Mouse (Mus musculus): Measurements from ENCODE around the gene Chst8. TPM values are rescaled to one million over a fixed set of nuclear protein-coding genes. Genes with fewer than 3 reads are reported as not detected.

Chst8 gene
- polyA plus RNA-seq, 1 experiment from 2014 or later = 2.4 TPM

DNA sequence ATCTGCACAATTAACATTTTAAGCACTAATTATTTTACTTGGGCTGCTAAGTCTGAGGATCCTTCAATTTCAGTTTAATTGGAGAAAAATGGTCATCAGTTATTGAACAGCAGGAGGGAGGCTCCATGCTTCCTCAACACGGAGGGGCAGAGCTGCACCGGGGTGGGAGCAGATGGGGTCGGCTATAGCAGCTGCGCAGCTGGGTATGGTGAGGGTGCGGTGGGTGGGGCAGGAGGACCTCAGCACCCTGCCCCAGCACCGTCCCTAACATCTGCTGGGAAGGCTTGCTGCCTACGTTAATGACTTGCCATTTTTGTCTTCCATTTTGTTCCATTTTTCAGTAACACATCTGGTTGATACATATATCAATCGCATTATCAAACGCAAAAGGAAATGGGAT lies 116.4 kb downstream of the Chst8 start:
- no peak for ATAC-seq (ENCODE audit: insufficient read depth, low FRiP score, low read depth)
- no peak overlapping the region for H3K9ac ChIP-seq
- H3K27ac ChIP-seq = no peak overlapping the region
- no peak overlapping the region for H3K4me3 ChIP-seq (replicated peaks)
- no peaks in the 10 kb centered on the region for H3K36me3 ChIP-seq
- 69% methylated on average over 9 of the region's 9 CpGs for WGBS
- no peak overlapping the region for H3K4me2 ChIP-seq
- H3K9me3 ChIP-seq = no peaks in the 10 kb centered on the region
- H3K27me3 ChIP-seq (replicated peaks) = no peaks in the 10 kb centered on the region
- no peaks in the 10 kb centered on the region for H3K4me1 ChIP-seq

DNA sequence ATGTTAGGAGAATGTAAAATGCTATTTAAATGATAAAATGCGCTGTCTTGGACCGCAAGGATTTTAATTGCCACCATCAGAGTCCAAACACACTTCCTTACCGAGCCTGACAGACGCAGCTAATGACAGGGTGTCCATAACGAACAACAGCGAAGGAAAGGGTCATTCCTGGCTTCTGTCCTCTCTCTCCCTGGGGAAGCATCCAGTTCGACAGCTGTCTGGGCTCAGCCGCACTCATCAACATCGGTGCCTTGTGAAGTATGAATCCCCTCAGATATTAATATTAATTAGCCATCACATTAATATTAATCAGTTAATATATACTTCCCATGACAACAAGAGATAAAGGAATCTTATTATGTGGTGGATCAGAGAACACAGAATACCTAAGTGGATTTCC lies 117.6 kb downstream of the Chst8 start:
- Histone ChIP-seq H3K27ac (no peak overlapping the region), H3K4me2 (no peak overlapping the region), H3K36me3 (no peaks in the 10 kb centered on the region), H3K4me3 (replicated peaks) (no peak overlapping the region), H3K27me3 (replicated peaks) (no peaks in the 10 kb centered on the region), H3K9me3 (no peaks in the 10 kb centered on the region), H3K9ac (no peak overlapping the region), H3K4me1 (no peaks in the 10 kb centered on the region)
- 65% methylated on average over 9 of the region's 9 CpGs for WGBS
- ATAC-seq (ENCODE audit: insufficient read depth, low FRiP score, low read depth) = no peak

DNA sequence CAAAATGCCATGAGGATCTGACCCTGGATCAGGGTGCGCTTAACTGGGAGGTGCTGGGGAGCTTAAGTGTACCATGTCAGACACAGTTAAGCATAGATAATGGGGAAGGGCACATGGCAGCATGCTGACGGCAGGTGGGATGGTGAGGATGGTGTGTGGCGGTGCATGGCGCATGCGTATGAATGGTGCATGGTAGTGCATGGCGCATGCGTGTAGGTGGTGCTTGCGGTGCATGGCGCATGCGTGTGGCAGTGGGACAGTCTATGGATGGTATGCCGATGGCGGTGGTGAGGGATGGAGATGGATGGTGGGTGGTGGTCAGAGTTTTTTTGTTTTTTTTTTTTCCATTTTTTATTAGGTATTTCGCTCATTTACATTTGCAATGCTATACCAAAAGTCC lies 118.6 kb downstream of the Chst8 start:
- Histone ChIP-seq H3K4me3 (replicated peaks) (no peak overlapping the region), H3K4me1 (0 out of 2 replicates have a peak, but pooled peaks cover 3% of the 10 kb centered on the region), H3K9ac (no peak overlapping the region), H3K27ac (no peak overlapping the region), H3K4me2 (no peak overlapping the region), H3K27me3 (replicated peaks) (no peaks in the 10 kb centered on the region), H3K36me3 (no peaks in the 10 kb centered on the region), H3K9me3 (no peaks in the 10 kb centered on the region)
- ATAC-seq (ENCODE audit: insufficient read depth, low FRiP score, low read depth) = no peak
- 97% methylated on average over 13 of the region's 13 CpGs for WGBS

DNA sequence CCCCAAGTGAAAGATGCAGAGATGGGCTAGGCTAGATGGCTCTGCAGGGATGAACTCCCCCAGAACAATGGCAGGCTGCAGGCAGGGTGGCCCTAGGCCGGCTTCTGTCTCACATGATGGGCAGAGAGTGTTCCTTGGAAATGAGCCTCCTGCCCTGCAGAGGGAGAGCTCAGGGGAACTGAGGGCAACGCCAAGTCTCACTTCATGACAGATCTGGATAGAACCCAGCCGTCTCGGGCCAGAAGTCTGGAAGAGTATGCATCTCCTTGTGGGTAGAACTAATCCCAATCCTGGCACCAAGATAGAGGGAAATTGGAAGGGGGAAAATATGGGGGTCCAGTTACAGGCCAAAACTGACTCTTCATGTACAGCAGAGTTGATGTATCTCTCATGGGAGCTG lies 119.4 kb downstream of the Chst8 start:
- H3K9ac ChIP-seq = no peak overlapping the region
- no peak overlapping the region for H3K4me3 ChIP-seq (replicated peaks)
- WGBS = 66% methylated on average over 4 of the region's 4 CpGs
- no peak overlapping the region for H3K27ac ChIP-seq
- H3K4me1 ChIP-seq = 0 out of 2 replicates have a peak, but pooled peaks cover 6% of the 10 kb centered on the region
- no peaks in the 10 kb centered on the region for H3K36me3 ChIP-seq
- no peak overlapping the region for H3K4me2 ChIP-seq
- no peaks in the 10 kb centered on the region for H3K9me3 ChIP-seq
- H3K27me3 ChIP-seq (replicated peaks) = no peaks in the 10 kb centered on the region
- no peak for ATAC-seq (ENCODE audit: insufficient read depth, low FRiP score, low read depth)

DNA sequence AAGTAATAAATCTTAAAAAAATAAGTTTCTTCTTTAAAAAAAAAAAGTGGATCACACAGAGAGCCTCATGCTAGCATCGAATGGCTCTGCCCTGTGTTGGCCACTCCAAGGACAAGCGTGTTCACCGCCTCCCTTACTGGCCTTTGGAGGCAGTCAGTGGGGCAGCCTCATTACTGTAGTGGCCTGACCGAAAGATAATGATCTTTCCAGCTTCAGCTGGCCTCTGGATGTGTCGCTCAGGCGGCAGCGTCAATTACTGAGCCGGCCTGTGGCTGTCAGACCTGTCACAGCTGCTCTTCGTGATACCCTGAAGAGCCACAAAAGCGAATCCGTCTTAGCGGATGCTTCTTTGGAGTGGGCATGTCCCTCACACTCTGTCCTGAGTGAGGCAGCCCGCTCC lies 122.4 kb downstream of the Chst8 start:
- no peaks in the 10 kb centered on the region for H3K36me3 ChIP-seq
- H3K4me3 ChIP-seq (replicated peaks) = no peak overlapping the region
- H3K27ac ChIP-seq = no peak overlapping the region
- no peaks in the 10 kb centered on the region for H3K9me3 ChIP-seq
- WGBS = 67% methylated on average over 13 of the region's 13 CpGs
- H3K27me3 ChIP-seq (replicated peaks) = no peaks in the 10 kb centered on the region
- no peak overlapping the region for H3K9ac ChIP-seq
- H3K4me1 ChIP-seq = 0 out of 2 replicates have a peak, but pooled peaks cover 6% of the 10 kb centered on the region
- H3K4me2 ChIP-seq = no peak overlapping the region
- no peak for ATAC-seq (ENCODE audit: insufficient read depth, low FRiP score, low read depth)

DNA sequence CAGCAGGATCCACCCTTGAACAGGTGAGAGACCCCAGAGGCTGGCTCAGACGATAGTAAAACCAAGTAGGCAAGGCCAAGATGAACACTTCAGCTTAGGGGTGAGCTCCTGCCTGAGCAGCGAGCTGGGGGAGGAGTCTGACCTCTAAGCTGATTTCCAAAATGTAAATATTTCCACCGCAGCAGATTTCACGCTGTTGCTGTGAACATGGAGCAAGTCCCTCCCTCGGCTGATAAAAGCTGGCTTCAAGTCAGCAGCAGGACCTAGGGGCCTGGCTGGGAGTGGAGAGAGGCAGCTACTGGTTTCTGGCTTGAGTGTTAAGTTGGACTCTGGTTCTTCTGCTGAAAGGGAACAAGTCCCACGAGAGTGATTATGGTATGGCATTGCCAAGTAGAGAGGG lies 123.5 kb downstream of the Chst8 start:
- ATAC-seq (ENCODE audit: insufficient read depth, low FRiP score, low read depth) = peak; percentile 71
- 0 out of 2 replicates have a peak, but pooled peaks cover 6% of the 10 kb centered on the region for H3K4me1 ChIP-seq
- H3K27me3 ChIP-seq (replicated peaks) = no peaks in the 10 kb centered on the region

DNA sequence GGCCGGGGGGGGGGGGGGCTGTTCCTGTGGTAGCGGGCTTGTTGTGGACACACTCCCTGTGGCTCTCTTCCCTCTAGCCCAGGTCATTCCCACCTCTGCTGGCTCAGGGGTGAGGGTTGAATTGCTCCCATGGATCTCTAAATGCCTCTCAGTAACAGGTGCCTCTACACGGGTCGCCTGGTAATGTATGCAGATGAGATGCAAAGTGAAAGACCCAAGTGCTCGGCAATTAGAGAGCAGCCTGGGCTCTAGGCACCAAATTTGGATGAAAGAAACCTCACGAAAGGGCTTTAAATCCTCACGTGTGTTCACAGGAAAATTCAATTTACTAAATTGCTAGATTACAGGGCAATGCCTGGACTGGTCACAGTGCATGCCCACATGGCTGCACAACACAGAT lies 126.7 kb downstream of the Chst8 start:
- no peak overlapping the region for H3K4me3 ChIP-seq (replicated peaks)
- no peak overlapping the region for H3K9ac ChIP-seq
- H3K36me3 ChIP-seq = no peaks in the 10 kb centered on the region
- no peak overlapping the region for H3K4me2 ChIP-seq
- no peak overlapping the region for H3K27ac ChIP-seq
- no peaks in the 10 kb centered on the region for H3K9me3 ChIP-seq
- H3K4me1 ChIP-seq = 0 out of 2 replicates have a peak, but pooled peaks cover 6% of the 10 kb centered on the region
- no peaks in the 10 kb centered on the region for H3K27me3 ChIP-seq (replicated peaks)
- 47% methylated on average over 7 of the region's 7 CpGs for WGBS
- no peak for ATAC-seq (ENCODE audit: insufficient read depth, low FRiP score, low read depth)

More for the DNA sequence above, 123.5 kb downstream of the Chst8 start:
- no peak overlapping the region for H3K9ac ChIP-seq
- no peak overlapping the region for H3K27ac ChIP-seq
- H3K4me2 ChIP-seq = no peak overlapping the region
- no peaks in the 10 kb centered on the region for H3K9me3 ChIP-seq
- H3K4me3 ChIP-seq (replicated peaks) = no peak overlapping the region
- no peaks in the 10 kb centered on the region for H3K36me3 ChIP-seq
- WGBS = 9% methylated on average over 6 of the region's 6 CpGs

DNA sequence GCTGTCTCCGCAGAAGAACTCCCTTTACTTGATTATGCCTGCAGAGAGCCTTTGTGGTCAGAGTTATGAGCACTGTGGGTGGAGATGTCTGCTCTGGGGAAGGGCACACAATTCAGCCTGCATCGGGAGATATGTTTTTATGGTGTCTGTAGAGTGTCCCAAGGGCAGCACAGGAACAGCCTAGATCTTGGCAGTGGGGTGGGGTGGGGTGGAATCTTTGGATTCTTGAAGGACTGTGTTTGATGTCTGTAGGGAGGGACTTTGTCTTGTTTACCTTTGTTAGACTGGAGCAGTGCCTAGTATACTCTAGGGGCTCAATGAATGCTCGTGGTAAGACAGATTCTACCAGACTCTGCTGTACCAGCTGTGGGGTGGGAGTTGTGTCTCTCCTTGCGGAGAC lies 127.3 kb downstream of the Chst8 start:
- H3K4me2 ChIP-seq = no peak overlapping the region
- ATAC-seq (ENCODE audit: insufficient read depth, low FRiP score, low read depth) = no peak
- H3K4me1 ChIP-seq = 0 out of 2 replicates have a peak, but pooled peaks cover 6% of the 10 kb centered on the region
- H3K27me3 ChIP-seq (replicated peaks) = no peaks in the 10 kb centered on the region
- H3K27ac ChIP-seq = no peak overlapping the region
- no peak overlapping the region for H3K4me3 ChIP-seq (replicated peaks)
- no peak overlapping the region for H3K9ac ChIP-seq
- 47% methylated on average over 4 of the region's 4 CpGs for WGBS
- H3K36me3 ChIP-seq = no peaks in the 10 kb centered on the region
- H3K9me3 ChIP-seq = no peaks in the 10 kb centered on the region

DNA sequence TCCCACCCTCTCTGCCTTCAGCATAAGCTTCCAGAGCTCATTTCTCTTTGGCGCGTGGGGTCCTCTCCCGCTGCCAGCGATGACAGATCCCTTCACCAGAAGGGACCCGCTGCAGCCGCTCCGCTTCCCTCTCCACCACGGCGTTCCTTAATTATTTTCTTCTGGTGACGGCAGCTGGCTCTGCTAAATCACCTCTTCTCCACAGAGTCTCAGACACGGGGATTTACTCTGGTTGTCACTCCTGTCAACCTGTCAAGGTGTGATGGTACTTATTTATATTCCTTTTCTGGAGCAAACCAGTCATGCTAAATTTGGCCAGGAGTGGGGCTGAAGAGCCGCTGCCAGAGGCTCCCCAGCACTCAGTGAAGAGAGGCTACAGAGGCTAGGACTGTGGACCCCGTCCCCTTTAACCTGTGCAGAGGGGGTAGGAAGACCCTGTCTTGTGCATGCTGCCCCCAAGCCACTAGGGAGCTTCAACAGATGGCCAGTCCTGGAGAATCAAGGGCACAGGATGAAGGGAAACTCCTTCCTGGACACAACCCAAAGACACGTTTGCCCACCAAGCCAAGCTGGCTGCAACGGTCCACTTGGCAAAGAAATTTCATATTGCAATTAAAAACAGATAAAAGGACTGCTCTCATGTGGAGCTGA lies 131.6 kb downstream of the Chst8 start:
- no peak overlapping the region for H3K4me3 ChIP-seq (replicated peaks)
- no peak overlapping the region for H3K9ac ChIP-seq
- H3K4me2 ChIP-seq = no peak overlapping the region
- WGBS = 57% methylated on average over 15 of the region's 15 CpGs
- no peaks in the 10 kb centered on the region for H3K9me3 ChIP-seq
- H3K27ac ChIP-seq = no peak overlapping the region
- peaks cover 2% of the 10 kb centered on the region for H3K27me3 ChIP-seq (replicated peaks)
- peaks cover 2% of the 10 kb centered on the region for H3K4me1 ChIP-seq
- H3K36me3 ChIP-seq = no peaks in the 10 kb centered on the region
- no peak for ATAC-seq (ENCODE audit: insufficient read depth, low FRiP score, low read depth)

DNA sequence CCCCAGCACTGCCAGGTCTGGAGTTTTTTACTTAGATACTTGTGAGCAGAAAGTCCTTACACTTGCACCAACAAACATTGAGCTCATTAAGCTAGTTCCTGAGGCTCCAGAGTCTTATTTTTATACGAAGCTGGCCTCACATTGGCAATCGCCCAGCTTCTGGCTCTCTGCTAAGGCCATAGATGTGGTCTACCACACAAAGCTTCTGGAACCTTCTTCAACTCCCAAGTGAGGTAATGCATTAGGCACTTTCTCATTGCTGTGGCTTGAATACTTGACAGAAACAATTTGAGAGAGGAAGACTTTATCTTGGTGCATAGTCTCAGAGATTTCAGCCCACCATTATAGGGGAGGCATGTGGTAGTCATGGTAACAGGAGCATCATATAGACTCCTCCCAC lies 132.6 kb downstream of the Chst8 start:
- no peak overlapping the region for H3K4me2 ChIP-seq
- WGBS = 66% methylated on average over 2 of the region's 2 CpGs
- H3K27me3 ChIP-seq (replicated peaks) = peaks cover 12% of the 10 kb centered on the region
- H3K9ac ChIP-seq = no peak overlapping the region
- H3K36me3 ChIP-seq = no peaks in the 10 kb centered on the region
- H3K9me3 ChIP-seq = no peaks in the 10 kb centered on the region
- no peak overlapping the region for H3K27ac ChIP-seq
- no peak overlapping the region for H3K4me3 ChIP-seq (replicated peaks)
- ATAC-seq (ENCODE audit: insufficient read depth, low FRiP score, low read depth) = no peak
- H3K4me1 ChIP-seq = peaks cover 7% of the 10 kb centered on the region

DNA sequence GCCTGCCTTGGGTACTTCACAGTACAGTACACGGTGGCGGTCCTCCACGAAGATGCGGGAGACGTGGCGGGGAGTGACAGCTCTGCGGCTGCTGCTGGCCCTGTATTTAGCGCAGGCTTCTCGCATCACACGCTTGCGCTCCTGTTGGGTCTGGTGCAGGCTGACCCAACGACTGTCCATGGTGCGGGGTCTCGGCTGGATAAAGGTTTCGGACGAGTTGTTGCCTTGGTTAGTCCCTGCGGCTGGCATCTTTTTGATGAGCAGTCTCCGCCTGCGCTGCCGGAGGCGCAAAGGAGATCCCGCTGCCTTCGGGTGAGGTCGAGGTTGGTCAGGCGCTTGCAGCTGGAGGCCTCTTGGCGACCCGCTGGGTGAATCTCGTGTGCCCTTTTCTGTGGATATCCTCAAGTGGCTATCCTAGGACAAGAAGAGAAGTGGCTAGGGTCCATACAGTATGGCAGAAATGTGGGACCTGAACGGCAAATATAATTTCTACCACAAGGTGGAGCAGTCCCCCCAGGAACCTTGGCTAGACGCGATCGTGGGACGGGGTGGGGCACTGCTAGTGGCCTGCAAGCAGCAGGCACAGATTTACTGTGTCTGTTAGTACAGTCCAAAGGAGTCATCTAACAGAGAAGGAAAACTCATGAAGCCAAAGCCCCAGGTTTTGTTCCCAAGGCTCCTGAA lies 136.5 kb downstream of the Chst8 start:
- no peak overlapping the region for H3K27ac ChIP-seq
- H3K36me3 ChIP-seq = no peaks in the 10 kb centered on the region
- peak overlapping the region; percentile 41 for H3K4me2 ChIP-seq
- 8% methylated on average over 33 of the region's 33 CpGs for WGBS
- no peaks in the 10 kb centered on the region for H3K9me3 ChIP-seq
- H3K9ac ChIP-seq = no peak overlapping the region
- H3K4me1 ChIP-seq = peaks cover 11% of the 10 kb centered on the region
- ATAC-seq (ENCODE audit: insufficient read depth, low FRiP score, low read depth) = no peak; the same call in 1 of the 2 replicates
- peaks cover 35% of the 10 kb centered on the region for H3K27me3 ChIP-seq (replicated peaks)
- peak overlapping the region; percentile 17; the same call in 1 of the 2 replicates for H3K4me3 ChIP-seq (replicated peaks)

DNA sequence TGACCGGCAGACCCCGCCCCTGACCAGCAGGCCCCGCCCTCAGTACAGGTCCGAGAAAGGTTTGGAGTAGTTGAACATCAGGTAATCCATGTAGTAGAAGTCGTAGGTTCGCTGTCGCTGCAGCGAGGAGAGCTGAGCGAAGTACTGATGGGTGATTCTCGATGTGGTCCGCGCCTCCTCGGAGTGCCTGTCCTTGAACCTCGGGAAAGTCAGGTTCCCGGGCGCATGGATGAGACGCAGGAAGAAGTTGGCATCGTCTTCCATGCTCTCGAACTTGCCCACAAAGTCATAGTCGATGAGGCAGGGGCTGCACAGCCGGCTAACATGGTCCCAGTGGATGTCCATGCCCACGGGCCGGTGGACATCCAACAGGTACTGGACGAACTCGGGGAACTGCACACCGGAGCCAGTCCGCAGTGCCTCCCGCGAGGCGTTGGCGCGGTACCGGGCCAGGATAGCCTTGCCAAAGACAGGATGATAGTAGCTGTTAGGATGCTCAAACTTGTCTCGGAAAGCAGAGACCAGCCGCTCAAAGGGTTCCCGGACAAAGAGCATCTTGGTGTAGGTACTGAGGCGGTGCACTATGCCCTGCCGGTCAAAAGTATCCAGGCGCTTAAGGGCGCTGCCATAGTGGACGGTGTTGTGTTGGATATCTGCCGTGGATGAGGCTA lies 137.3 kb downstream of the Chst8 start:
- Histone ChIP-seq H3K36me3 (no peaks in the 10 kb centered on the region), H3K4me1 (peaks cover 11% of the 10 kb centered on the region), H3K27ac (no peak overlapping the region), H3K4me2 (peak overlapping the region; percentile 41), H3K9me3 (no peaks in the 10 kb centered on the region), H3K27me3 (replicated peaks) (peaks cover 35% of the 10 kb centered on the region), H3K4me3 (replicated peaks) (peak overlapping the region; percentile 17; the same call in 1 of the 2 replicates), H3K9ac (no peak overlapping the region)
- 18% methylated on average over 42 of the region's 42 CpGs for WGBS
- no peak for ATAC-seq (ENCODE audit: insufficient read depth, low FRiP score, low read depth)

All from stomach, embryonic 15.5 days (tissue).